Mouse (Mus musculus) thymus, adult 18-20 months (tissue): Measurements from ENCODE around the gene Plk5.

Experiments
- DNase-seq, 2 experiments: peaks; one replicate each; pipeline ENCODE4 v3.0.0; 2022; ENCODE audit warnings: mixed read lengths in 2 of 2

Gene Plk5

GRCm38 (mm10) chr10:80356001-80356682, at the start of gene Plk5:
Gene Plk5 (plus strand): TSS chr10:80356459.
- no peak for DNase-seq

GRCm38 (mm10) chr10:80311560-80311959, 44.7 kb upstream of the Plk5 start:
- DNase-seq: no peak

GRCm38 (mm10) chr10:80312586-80313504, 43.4 kb upstream of the Plk5 start:
- no peak for DNase-seq

GRCm38 (mm10) chr10:80313627-80314201, 42.5 kb upstream of the Plk5 start:
- DNase-seq: no peak

GRCm38 (mm10) chr10:80314494-80315001, 41.7 kb upstream of the Plk5 start:
- no peak for DNase-seq

- no peak for DNase-seq
These were observed 40.9 kb upstream of the Plk5 start for GRCm38 (mm10) chr10:80315315-80315714.

GRCm38 (mm10) chr10:80316359-80316781, 39.9 kb upstream of the Plk5 start:
- DNase-seq: no peak

GRCm38 (mm10) chr10:80317011-80317410, 39.2 kb upstream of the Plk5 start:
- DNase-seq: no peak

- peak; percentile 85 to 86 for DNase-seq
These were observed 35.9 kb upstream of the Plk5 start, which contains the start of gene 2310011J03Rik for GRCm38 (mm10) chr10:80320340-80320760. Gene 2310011J03Rik (minus strand): TSS chr10:80320537.

GRCm38 (mm10) chr10:80321014-80321669, 35.1 kb upstream of the Plk5 start:
- DNase-seq: no peak

GRCm38 (mm10) chr10:80321670-80322581, 34.3 kb upstream of the Plk5 start:
- DNase-seq: no peak

GRCm38 (mm10) chr10:80322811-80323211, 33.4 kb upstream of the Plk5 start:
- DNase-seq: no peak

- peak; percentile 42 to 57 for DNase-seq
These were observed 32.8 kb upstream of the Plk5 start for GRCm38 (mm10) chr10:80323261-80324119.

- no peak for DNase-seq
These were observed 31.9 kb upstream of the Plk5 start for GRCm38 (mm10) chr10:80324120-80325037.

- no peak for DNase-seq
These were observed 31.2 kb upstream of the Plk5 start for GRCm38 (mm10) chr10:80325045-80325444.

GRCm38 (mm10) chr10:80329273-80330081, 26.8 kb upstream of the Plk5 start, which contains the start of the genes Pcsk4 and Reep6:
Gene Pcsk4 (minus strand): TSS chr10:80329498.
Gene Reep6 (plus strand): TSS chr10:80329953.
- peak; percentile 68 to 75 for DNase-seq

GRCm38 (mm10) chr10:80330084-80330483, 26.2 kb upstream of the Plk5 start:
- no peak for DNase-seq

GRCm38 (mm10) chr10:80330888-80331287, 25.4 kb upstream of the Plk5 start:
- DNase-seq: no peak
